Comparison of ENCODE assay signal across 9 mouse cellular contexts in the genomic region with DNA sequence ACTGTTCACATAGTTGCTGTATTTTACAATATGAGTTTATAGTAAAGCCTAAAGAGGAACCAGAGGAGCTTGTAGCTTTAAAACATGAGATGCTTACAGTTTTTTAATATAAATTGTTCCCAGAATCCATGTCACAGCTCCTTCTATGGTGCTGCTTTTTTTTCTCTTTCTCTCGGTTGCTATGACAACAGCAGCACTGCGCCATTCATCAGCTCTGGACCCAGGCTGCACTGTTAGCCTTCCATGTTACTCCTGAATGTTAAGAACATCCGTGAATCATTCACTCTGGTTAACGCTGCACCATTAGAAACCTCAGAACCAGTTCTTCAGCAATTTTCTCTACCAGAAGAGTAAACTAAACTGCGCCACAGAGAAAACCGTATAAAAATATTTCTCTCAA.
DNase-seq lines count a peak whose midpoint lies in the region; ATAC-seq lines count a peak whose summit lies in the region.
"Had no signal": no experiment of that assay in that cellular context is flagged by ENCODE, and none has a peak within 500 bp of the region (broad histone marks: within the 10 kb centered on the region; RNA-seq: fewer than 3 reads in every experiment).

No protein-coding gene starts in this region.

- ATAC-seq in hindbrain, embryonic 12.5 days (ENCODE audit: low FRiP score), result peak; percentile 85
- no peak for ATAC-seq in megakaryocyte progenitor cell, adult 5-6 weeks (replicated peaks; ENCODE audit: poor library complexity)
- ATAC-seq: intestine, postnatal 0 days had no signal

- H3K9me3 ChIP-seq in hindbrain, embryonic 12.5 days (replicated peaks), result no peaks in the 10 kb centered on the region

- peak overlapping the region; percentile 76 for H3K27ac ChIP-seq in hindbrain, embryonic 12.5 days

- H3K9ac ChIP-seq in hindbrain, embryonic 12.5 days, result no peak overlapping the region

- H3K4me2 ChIP-seq in hindbrain, embryonic 12.5 days (replicated peaks), result peak overlapping the region; percentile 23

- H3K36me3 ChIP-seq in hindbrain, embryonic 12.5 days, result no peaks in the 10 kb centered on the region

- DNase-seq in urinary bladder, postnatal 25 days (ENCODE audit: low spot score), result peak; percentile 3
- DNase-seq in urinary bladder, postnatal 4 days (ENCODE audit: low spot score in 2 of 2), result no peak
- peak; percentile 31 for DNase-seq in left cerebral cortex, postnatal 4 days
- peak; percentile 75 for DNase-seq in telencephalon, adult 2 months (ENCODE audit: low read depth, low spot score)
- DNase-seq in B cell, adult 2 months, result no peak
- DNase-seq in kidney, adult 8-10 months, result no peak

- no peak overlapping the region for H3K4me3 ChIP-seq in hindbrain, embryonic 12.5 days

- no peaks in the 10 kb centered on the region for H3K27me3 ChIP-seq in hindbrain, embryonic 12.5 days

- WGBS in hindbrain, embryonic 12.5 days, result 40% methylated on average over 6 of the region's 6 CpGs

- peaks cover 8% of the 10 kb centered on the region for H3K4me1 ChIP-seq in hindbrain, embryonic 12.5 days

- intact Hi-C loops in left cerebral cortex, postnatal 4 days (cut with DNase I), result no loop called here

Comparison
In these comparisons a context has a peak if more than half of its experiments do, and no peak if none do; other contexts are left out.
1. DNase-seq: peak in urinary bladder, postnatal 25 days (single experiment), left cerebral cortex, postnatal 4 days (single experiment) and telencephalon, adult 2 months (single experiment); none in urinary bladder, postnatal 4 days (0 of 2), B cell, adult 2 months (0 of 2) and kidney, adult 8-10 months (0 of 2).